Mouse (Mus musculus): ENCODE measurements around the gene Tuft1.
"Not testable (repeated sequence)": the region's sequence is repeated elsewhere in the genome, so short reads cannot be mapped to it uniquely, and the experiment has no call there.

The Tuft1 gene

DNA sequence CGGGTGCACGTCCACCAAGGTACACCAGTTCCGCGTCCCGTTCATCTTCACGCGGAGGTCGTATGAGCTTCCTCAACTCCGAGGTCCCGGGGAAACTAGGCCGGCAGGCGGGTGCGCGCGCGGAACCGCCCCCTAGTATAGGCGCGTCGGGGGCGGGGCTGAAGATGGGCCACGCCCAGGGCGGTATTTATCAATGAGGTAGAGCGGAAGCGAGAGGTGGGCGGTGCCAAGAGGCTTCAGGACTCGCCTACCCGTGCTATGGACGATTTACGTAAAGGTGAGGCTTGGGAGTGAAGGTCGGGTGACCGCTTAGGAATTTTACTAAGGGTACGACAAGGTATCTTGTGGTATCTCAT, at the start of gene Tuft1:
Gene Tuft1, minus strand, starts transcription at position 133 of the 356 bp plus-strand sequence.
- DNase-seq (ENCODE audit: low spot score in 2 of 2): peak; percentile 85 to 88

DNA sequence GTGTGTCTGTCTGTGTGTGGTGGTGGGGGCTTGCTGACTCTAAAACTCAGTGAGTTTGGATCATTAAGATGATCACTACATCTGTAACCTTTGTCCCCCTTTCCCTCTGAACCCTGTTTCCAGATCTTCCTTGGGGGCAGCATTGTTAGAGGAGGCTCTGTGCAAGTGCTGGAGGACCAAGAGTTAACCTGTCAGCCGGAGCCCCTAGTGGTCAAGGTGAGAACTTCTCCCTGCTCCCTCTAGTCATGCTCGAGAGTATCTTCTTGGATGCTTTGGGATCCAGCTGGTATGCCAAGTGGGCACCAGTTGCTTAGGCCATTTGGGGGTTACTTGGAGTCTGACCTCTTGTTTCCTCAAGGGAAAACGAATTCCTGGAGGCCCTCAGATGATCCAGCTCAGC, 44.7 kb upstream of the Tuft1 start:
- DNase-seq (ENCODE audit: low spot score in 2 of 2): peak; percentile 67 to 78

DNA sequence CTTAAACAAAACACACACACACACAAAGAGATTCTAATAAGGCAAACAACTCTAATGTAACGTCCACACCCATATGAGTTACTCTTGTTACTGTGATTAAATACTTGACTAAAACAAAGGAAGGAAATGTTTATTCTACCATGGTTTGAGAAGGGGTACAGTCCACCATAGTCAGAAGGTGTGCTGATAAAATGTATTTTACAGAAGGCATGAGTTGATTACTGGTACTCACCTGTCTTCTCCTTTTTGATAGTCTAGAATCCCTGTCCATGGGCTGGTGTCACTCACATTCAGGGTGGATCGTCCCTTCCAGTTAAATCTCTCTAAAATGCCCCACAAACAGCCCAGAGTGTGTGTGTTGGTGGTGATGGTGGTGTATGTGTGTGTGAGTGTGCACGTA, 44.2 kb upstream of the Tuft1 start:
- DNase-seq (ENCODE audit: low spot score in 2 of 2): no peak

DNA sequence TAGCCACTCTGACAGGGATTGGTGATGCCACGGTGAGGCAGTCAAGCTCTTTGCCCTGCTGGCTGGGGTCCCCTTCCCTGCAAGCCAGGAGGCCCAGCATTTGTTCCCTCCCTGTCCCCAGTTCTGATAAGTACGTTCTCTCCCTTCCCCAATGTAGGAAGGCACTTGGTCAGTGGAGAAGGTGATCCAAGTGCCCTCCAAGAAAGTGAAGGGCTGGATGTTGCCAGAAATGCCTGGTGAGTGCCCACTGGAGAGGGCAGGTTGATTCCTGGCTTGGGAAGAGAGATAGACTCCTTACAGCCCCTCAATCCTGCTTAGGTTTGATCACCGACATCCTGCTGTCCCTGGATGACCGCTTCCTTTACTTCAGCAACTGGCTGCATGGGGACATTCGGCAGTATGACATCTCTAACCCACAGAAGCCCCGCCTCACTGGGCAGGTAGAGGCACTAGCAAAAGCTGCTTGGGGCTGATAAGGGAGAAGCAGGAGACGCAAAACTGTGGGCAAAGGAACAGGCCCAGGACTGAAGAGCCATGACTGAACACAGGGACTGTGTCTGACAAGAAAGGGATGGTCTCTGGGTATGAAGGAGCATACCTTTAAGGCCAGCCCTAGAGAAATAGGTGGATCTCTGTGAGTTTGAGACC, 43.6 kb upstream of the Tuft1 start:
- peak; percentile 78 for DNase-seq (ENCODE audit: low spot score in 2 of 2)

DNA sequence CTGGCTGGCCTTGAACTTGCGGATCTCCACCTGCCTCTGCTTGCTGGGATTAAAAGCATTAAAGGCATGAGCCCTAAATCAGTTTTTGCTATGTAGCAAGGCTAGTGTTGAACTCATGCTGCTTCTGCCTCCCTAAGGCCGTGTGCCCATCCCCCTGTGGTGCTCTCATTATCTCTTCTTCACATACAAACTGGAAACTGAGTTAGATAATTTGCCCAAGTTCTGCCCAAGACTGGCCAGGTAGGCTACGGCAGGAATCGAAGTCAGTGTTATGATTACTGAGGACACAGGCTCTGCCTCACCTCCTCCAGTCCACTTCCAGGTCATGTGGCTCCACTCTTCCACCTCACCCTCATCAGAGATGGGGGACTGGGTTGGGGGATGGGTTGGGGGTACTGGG, 37.6 kb upstream of the Tuft1 start:
- DNase-seq (ENCODE audit: low spot score in 2 of 2): not testable (repeated sequence)

DNA sequence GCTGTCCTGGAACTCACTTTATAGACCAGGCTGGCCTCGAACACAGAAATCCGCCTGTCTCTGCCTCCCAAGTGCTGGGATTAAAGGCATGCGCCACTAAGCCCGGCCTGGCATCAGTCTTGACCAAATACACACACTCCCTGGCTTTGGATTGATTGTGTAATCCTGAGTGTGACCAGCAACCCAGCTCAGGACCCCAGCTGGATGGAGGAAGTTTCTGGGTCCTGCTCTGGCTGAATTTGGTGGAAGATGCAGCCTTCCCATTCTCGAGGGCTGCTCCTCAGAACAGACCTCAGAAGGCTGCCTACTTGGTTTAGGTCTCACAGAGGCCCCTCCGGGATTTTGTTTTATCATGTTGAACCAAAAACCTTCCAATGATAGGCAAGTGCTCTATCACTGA, 36.9 kb upstream of the Tuft1 start:
- DNase-seq (ENCODE audit: low spot score in 2 of 2): not testable (repeated sequence)

DNA sequence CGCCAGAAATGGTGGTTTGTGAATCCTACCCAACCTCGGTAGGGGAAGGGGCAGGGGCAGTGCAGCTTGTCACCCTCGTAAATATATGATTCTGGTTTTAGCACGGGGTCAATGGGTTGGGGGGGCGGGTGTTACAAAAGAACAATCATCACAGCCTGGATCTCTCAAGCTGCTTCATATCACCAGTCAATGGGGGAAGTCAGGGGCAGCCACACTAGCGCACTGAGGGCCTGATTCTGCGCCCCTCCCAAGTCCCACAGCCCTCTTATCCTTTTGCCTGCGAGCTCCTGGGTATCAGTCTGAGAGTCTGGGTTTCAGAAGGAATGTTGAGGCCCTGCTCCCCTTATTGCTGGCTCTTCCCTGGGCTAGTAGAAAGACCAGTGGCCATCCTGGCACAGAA, 35.2 kb upstream of the Tuft1 start:
- DNase-seq (ENCODE audit: low spot score in 2 of 2): not testable (repeated sequence)

DNA sequence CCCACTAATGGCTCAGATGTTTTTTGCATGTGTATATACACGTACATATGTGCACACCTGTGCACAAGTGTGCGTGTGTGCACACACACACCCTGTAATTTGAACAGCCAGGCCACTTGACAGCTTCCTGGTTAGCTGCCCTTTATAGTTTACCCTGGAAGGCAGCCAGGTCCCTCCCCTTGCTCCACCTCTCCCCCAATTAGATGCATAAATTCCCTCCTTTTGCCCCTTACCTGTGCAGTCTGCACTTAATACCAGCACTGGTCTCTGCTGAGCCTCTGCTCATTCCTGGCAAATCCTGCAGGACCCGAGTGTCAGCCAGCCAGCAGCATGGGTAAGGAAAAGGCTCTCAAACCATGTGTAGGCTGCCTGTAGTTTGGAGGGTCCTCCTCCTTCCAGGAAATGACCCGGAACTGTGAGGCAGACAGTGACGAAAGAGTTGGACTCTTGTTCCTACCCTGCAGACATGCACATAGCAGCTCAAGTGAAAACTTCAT, 34.7 kb upstream of the Tuft1 start, which contains the start of gene Selenbp2:
Gene Selenbp2, plus strand, starts transcription at position 228 of the 497 bp plus-strand sequence.
- no peak for DNase-seq (ENCODE audit: low spot score in 2 of 2)

DNA sequence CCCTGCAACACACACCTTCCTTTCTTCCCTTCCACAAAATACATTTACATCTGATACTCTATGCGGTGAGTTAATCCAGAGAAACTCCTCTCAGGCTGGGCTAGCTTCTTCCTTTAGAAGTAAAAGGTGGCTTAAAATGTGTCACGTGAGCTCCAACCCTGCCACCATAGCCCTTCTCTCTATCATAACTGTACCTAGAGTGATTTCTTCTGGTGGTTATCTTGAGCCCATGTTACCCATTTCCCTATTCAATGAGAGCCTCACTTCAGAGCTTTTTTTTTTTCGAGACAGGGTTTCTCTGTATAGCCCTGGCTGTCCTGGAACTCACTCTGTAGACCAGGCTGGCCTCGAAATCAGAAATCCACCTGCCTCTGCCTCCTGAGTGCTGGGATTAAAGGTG, 33.0 kb upstream of the Tuft1 start:
- not testable (repeated sequence) for DNase-seq (ENCODE audit: low spot score in 2 of 2)

DNA sequence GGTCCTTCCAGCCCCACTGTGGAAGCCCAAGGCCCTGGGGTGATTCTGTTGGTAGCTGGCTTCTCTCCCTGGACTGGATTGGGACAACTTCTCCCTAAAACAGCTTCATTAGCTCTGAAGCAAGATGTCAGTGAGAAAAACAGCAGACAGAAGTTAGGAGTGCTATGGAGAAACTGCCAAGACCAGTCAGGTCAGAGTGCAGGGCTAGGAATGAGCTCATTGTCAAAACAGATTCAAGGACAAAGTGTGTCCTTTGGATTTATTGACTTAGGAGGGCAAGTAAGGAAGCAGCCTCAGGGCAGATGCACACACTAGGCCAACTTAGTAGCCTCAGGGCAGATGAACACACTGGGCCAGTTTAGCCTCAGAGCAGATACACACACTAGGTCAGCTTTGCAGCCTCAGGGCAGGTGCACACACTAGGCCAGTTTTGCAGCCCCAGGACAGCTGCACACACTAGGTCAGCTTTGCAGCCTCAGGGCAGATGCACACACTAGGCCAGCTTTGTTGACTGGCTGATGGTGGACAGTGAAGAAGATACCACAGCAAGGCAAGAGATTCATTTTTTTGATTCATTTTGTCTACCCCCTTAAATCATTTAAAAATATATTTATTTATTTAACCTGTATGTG, 32.1 kb upstream of the Tuft1 start:
- no peak for DNase-seq (ENCODE audit: low spot score in 2 of 2)

DNA sequence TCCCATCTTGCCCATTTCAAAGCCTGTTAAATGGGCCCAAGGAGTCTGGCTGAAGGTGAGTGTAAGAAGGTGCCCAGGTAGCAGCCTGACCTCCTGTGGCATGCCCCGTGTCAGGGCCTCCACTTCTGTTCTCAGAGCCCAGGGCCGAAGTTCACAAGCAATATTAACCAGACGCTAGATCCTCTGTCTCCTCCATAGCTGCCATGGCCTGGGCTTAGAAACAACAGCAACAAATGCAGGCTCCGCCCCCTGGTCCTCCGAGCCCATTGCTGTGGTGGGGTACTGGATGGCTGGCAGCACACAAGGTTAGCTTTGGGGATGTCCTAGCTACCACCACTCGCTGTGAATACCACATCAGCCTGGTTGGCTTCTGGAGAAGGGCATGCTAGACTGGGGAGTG, 31.5 kb upstream of the Tuft1 start:
- peak in 1 of 2 experiments; percentile 8 for DNase-seq (ENCODE audit: low spot score in 2 of 2)

DNA sequence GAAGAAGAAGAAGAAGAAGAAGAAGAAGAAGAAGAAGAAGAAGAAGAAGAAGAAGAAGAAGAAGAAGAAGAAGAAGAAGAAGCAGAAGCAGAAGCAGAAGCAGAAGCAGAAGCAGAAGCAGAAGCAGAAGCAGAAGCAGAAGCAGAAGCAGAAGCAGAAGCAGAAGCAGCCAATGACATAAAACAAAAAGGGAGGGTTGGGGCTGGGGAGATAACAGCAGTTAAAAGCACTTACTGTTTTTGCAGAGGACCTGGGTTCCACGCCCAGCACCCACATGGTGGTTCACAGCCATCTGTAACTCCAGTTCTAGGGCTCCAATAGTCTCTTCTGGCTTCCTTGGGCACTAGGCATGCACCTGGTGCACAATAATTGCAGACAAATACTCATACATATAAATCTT, 30.5 kb upstream of the Tuft1 start:
- DNase-seq (ENCODE audit: low spot score in 2 of 2): peak in 1 of 2 experiments; percentile 7

DNA sequence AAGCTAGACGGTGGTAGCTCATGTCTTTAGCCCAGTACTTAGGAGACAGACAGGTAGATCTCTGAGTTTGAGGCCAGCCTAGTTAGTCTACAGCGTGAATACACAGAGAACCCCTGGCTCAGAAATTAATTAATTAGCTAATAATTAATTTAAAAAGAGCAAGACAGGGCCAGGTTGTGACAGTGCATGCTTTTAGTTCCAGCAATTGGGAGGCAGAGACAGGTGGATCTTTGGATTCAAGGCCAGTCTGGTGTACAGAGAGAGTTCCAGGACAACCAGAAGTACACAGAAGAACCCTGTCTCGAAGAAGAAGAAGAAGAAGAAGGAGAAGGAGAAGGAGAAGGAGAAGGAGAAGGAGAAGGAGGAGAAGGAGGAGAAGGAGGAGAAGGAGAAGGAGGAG, 30.0 kb upstream of the Tuft1 start:
- not testable (repeated sequence) for DNase-seq (ENCODE audit: low spot score in 2 of 2)

DNA sequence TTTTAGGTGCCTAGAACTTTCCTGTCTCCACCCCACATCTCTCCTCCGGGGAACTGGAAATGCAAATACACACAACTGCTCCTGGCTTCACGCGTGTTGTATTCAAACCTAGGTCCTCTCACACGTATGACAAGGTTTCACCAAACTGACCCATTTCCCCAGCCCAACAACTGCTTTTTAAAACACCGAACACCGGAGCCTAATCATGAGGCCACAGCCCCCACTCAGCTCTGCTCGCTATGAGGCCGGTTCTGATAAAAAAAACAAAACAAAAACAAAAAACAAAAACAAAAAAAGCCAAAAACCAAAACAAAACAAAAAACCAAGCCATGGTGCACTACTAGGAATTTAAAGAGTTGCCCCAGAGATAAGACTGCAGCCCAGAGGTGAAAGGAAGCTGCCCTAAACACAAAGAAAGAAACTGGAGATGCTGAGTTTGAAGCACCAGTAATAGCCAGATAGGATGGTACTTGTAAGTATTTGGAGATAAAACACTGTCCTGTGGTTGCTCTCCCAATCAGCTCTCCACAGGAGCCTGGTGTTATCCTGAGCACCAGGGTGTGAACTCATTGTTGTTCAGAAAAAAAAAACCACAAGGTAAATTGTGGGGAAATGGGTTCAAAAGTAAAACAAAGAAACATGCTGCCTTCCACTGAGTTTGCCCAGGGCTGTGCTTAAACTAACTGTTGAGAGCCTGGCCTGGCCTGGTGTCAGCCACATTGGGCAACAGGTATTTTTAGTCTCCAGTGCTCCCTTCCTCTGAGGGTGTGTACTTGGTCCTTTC, 27.5 kb upstream of the Tuft1 start:
- not testable (repeated sequence) for DNase-seq (ENCODE audit: low spot score in 2 of 2)

DNA sequence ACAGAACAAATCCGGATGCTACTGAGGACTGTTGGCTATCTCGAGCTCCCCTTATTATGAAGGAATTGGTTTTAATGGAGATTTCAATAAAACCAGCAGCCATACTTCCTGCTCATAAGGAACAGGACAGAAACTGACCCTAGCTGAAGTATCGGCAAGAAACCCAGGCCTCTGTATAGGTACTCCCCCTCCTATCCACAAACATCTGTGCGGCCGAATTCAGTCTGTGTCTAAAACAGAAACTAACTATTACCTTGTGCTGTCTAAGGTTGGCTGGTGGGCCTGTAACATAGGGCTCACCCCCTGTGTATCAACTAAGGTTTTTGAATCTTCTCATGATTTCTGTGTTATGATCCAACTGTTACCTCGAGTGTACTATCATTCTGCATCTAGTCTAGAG, 25.0 kb upstream of the Tuft1 start:
- no peak for DNase-seq (ENCODE audit: low spot score in 2 of 2)

DNA sequence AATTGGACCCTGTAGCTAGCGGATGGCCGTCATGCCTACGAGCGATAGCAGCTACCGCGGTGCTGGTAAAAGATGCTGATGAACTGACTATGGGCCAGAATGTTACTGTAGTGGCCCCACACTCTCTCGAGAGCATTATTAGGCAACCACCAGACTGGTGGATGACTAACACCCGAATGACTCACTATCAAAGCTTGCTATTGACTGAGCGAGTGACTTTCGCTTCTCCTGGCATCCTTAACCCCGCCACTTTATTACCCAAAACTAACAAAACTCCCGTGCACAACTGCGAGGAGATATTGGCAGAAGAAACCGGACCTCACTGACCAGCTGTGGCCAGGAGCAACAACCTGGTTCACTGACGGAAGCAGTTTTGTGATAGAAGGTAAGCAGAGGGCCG, 22.1 kb upstream of the Tuft1 start:
- no peak for DNase-seq (ENCODE audit: low spot score in 2 of 2)

DNA sequence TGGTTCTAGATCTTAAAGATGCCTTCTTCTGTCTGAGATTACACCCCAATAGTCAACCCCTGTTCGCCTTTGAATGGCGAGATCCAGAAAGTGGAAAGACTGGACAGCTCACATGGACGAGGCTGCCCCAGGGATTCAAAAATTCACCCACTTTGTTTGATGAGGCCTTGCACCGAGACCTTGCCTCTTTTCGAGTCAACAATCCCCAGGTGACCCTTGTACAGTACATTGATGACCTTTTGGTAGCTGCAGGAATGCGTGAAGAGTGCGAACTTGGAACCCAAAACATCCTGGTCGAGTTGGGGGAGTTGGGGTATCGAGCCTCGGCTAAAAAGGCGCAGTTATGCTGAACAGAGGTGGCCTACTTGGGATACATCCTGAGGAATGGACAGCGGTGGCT, 21.4 kb upstream of the Tuft1 start:
- DNase-seq (ENCODE audit: low spot score in 2 of 2): not testable (repeated sequence)

DNA sequence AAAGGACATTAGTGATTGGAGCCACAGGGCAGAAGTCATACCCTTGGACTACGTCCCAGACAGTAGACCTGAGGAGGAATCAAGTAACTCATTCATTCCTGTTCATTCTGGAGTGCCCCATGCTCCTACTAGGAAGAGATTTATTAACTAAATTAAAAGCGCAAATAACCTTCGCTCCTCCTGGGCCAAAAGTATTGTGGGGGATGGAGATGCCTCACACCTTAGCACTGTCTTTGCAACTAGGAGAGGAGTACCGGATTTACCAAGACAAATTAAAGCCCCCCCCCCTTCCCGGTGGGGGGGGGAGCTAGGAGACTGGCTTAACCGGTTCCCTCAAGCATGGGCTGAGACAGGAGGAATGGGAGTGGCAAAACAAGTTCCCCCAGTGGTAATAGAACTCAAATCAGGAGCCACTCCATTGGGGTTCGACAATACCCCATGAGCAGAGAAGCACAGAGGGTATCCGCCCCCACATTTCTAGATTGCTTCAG, 20.7 kb upstream of the Tuft1 start:
- DNase-seq (ENCODE audit: low spot score in 2 of 2): no peak

DNA sequence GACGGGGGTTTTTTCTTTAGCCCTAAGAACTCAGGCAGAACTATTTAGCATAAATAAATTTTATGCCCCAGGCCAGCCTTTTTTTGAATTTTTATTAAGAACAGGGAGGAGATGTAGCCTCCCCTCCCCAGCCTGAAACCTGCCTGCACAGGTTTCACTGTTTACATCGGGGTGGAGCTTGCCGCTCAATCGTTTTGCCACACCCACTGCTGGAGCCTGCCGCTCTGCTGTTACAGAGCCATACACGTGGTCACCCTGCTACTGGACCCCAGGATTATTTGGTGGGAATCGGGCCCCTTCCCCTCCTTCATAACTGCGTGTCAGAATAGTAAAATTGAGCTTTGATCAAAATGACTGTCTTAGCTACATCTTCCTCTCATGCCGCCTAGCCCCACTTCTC, 16.4 kb upstream of the Tuft1 start:
- DNase-seq (ENCODE audit: low spot score in 2 of 2): not testable (repeated sequence)

DNA sequence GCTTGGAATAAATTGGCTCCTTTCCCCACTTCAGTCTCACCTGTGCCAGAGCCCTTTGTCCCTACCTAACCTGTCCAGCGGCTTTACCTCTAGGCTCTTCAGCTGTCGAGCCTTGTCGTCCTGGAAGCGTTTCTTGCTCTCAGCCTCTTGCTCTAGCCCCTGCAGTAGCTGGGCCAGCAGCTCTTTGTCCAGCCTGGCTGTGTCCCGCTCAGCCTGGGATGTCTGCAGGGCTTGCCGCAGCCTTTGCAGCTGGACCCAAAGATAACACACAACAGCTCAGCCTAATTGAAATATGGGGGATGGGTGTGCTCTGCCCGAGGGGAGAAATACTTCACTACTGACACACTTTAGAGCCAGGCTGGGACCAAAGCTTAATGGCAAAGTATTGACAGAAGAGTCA, 7.2 kb upstream of the Tuft1 start:
- DNase-seq (ENCODE audit: low spot score in 2 of 2): not testable (repeated sequence)

DNA sequence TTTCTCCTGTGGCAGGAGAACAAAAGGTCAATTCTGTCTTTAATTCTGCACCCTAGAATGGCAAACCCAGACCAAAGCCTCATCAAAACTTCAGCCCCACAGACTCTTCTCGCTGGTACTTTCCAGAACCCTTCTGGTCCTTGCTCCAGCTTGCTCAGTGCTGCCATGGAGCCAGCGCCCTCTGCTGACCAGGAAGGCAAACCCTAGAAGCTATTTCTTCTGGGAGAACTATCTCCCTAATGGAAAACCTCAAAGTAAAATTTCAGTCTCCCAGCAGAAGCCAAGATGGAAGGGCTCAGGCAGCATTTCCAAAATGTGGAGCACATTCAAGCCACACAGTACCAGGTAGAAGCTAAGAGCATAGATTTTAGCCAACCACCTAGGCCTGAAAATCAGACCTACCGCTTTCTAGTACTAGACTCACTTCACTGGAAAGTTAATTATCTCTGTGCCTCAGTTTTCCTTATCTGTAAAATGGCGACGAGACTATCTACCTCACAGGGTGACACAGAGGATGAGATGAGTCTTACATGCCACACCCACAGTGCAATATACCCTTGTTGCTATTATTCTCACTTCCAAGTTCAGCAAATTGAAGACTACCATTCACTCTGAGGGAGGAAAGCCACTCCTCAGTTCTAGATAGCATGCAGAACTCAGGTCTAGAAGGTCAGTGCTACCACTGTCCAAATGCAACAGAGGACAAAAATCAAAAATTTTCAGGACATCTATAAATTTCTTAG, 6.6 kb upstream of the Tuft1 start:
- DNase-seq (ENCODE audit: low spot score in 2 of 2): not testable (repeated sequence)

DNA sequence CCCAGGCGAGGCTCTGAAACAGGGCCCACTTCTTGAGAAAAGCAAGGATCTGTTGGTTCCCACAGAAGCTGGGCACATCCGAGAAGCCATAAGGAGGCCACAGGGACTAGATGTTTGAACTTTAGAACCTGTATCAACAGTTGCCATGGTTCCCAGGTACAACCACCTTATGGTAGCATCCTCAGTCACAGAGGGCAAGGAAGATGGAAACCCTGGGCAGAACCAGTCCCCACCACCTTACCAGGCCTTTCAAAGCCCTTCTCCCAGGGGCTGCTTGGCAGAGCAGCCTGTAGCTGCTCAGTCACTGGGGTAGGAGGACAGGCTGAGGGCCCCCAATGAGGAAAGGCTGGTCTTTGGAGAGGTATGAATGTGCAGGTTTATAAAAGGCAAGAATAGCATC, 2.2 kb upstream of the Tuft1 start:
- not testable (repeated sequence) for DNase-seq (ENCODE audit: low spot score in 2 of 2)
